Mouse (Mus musculus) MEL (cell line): ENCODE measurements around the gene Rtl1.

ENCODE experiments used
- EP300 ChIP-seq, 2 experiments: IDR thresholded peaks; 2 replicates each; pipeline ENCODE4 v1.6.1; 2011; ENCODE audit warnings: improper control_type of control experiment in 2 of 2, low read length in 2 of 2, low read depth in 1 of 2, mild to moderate bottlenecking in 1 of 2
- MAFK ChIP-seq: IDR thresholded peaks from 2 replicates; pipeline ENCODE4 v1.6.1; 2011; ENCODE audit warnings: low read depth, mild to moderate bottlenecking, low read length, improper control_type of control experiment, borderline replicate concordance
- MAZ ChIP-seq: IDR thresholded peaks from 2 replicates; pipeline ENCODE4 v1.6.1; 2012; ENCODE audit warnings: low read depth, mild to moderate bottlenecking, inconsistent platforms, low read length, improper control_type of control experiment
- POLR2A ChIP-seq, 2 experiments: IDR thresholded peaks; 2 replicates each; pipeline ENCODE4 v1.6.1; 2011 to 2012; ENCODE audit warnings: low read length in 2 of 2, mild to moderate bottlenecking in 2 of 2, control low read depth in 1 of 2, improper control_type of control experiment in 1 of 2, low read depth in 1 of 2, moderate library complexity in 1 of 2; ENCODE audit not compliant: control insufficient read depth in 1 of 2, insufficient read depth in 1 of 2, poor library complexity in 1 of 2
- USF1 ChIP-seq: IDR thresholded peaks from 2 replicates; pipeline ENCODE4 v1.6.1; 2014; ENCODE audit warnings: low read depth, mild to moderate bottlenecking, inconsistent platforms, low read length, improper control_type of control experiment, moderate library complexity
- USF2 ChIP-seq, 2 experiments: IDR thresholded peaks; 2 replicates each; pipeline ENCODE4 v1.6.1; 2011 to 2012; ENCODE audit warnings: improper control_type of control experiment in 2 of 2, low read length in 2 of 2, borderline replicate concordance in 1 of 2, inconsistent platforms in 1 of 2, low read depth in 1 of 2, mild to moderate bottlenecking in 1 of 2; ENCODE audit not compliant: insufficient read depth in 1 of 2

DNA sequence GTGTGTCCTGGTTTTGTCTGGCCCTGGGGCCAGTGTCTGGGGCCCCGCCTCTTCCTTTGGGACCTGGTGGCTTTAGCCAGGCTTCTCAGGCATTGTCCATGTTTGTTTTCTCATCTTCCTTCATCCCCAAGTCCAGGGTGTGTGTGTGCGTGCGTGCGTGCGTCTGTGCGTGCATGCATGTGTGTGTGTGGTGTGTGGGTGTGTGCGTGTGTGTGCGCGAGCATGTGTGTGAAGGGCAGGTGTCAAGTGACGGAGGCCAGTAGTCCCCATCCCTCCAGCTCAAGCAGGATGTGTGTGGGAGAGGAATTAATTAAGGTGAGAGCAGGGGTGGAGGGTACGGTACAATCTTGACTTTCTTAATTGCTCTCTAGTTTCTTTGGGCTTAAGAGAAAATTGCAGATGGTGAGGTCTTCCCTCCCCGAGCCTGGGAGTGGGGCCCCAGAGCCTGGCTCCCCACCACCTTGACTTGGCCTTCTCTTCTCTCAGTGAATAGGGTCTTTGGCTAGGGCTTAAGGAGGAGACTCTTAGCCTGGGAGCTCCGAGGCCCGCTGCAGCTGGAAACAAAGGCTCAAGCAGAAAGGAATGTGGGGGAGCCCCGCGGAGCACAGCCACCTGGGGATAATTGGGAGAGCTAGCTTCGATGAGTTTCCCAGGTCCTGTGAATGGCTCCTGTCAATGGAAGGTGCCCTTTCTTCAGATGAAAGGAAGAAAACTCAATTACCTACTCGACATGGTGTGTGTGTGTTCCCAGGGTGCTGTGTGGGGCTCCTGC, 47.2 kb downstream of the Rtl1 start:
- no peak for TF ChIP-seq EP300 (IDR thresholded peaks at IDR 0.05; ENCODE audit: low read depth in 1 of 2, low read length in 2 of 2)
- no peak for TF ChIP-seq USF2 (IDR thresholded peaks at IDR 0.05; ENCODE audit: borderline replicate concordance in 1 of 2, insufficient read depth in 1 of 2, low read depth in 1 of 2, low read length in 2 of 2)
- no peak for TF ChIP-seq USF1
- TF ChIP-seq POLR2A (IDR thresholded peaks at IDR 0.05; ENCODE audit: control insufficient read depth in 1 of 2, insufficient read depth in 1 of 2, low read depth in 1 of 2, low read length in 2 of 2, poor library complexity in 1 of 2) = no peak
- no peak for TF ChIP-seq MAZ
- no peak for TF ChIP-seq MAFK
